In genomic region chrX:106155892-106156291, GRCm38 (mm10) we compare ENCODE assay signal across 20 mouse cellular contexts. TPM values are rescaled to one million over a fixed set of nuclear protein-coding genes. Genes with fewer than 3 reads are reported as not detected.
"Had no signal": no experiment of that assay in that cellular context is flagged by ENCODE, and none has a peak within 500 bp of the region (broad histone marks: within the 10 kb centered on the region; RNA-seq: fewer than 3 reads in every experiment).

No protein-coding gene starts in this region.

- H3K36me3 ChIP-seq: liver, embryonic 15.5 days; lung, embryonic 15.5 days; midbrain, embryonic 10.5 days; midbrain, embryonic 12.5 days; neural tube, embryonic 13.5 days; neural tube, embryonic 15.5 days; stomach, embryonic 15.5 days had no signal

- H3K27ac ChIP-seq: liver, embryonic 15.5 days; lung, embryonic 15.5 days; macrophage; midbrain, embryonic 10.5 days; midbrain, embryonic 12.5 days; neural tube, embryonic 13.5 days; neural tube, embryonic 15.5 days; stomach, embryonic 15.5 days; stomach, postnatal 0 days had no signal

- H3K9me3 ChIP-seq: liver, embryonic 15.5 days; lung, embryonic 15.5 days; midbrain, embryonic 10.5 days; midbrain, embryonic 12.5 days; neural tube, embryonic 13.5 days; neural tube, embryonic 15.5 days; stomach, embryonic 15.5 days had no signal

- H3K27me3 ChIP-seq: liver, embryonic 15.5 days; midbrain, embryonic 12.5 days; neural tube, embryonic 13.5 days; neural tube, embryonic 15.5 days; stomach, embryonic 15.5 days had no signal

- H3K9ac ChIP-seq: liver, embryonic 15.5 days; lung, embryonic 15.5 days; midbrain, embryonic 12.5 days; neural tube, embryonic 13.5 days; neural tube, embryonic 15.5 days; stomach, embryonic 15.5 days had no signal

- H3K4me1 ChIP-seq: lung, embryonic 15.5 days; midbrain, embryonic 10.5 days; midbrain, embryonic 12.5 days; neural tube, embryonic 13.5 days; neural tube, embryonic 15.5 days; stomach, embryonic 15.5 days had no signal

- DNase-seq: lung, adult 2 months; lung, postnatal 14 days; lung, postnatal 36 days; midbrain, embryonic 14.5 days; right cerebral cortex, postnatal 14 days; thymus, adult 2 months; thymus, postnatal 25 days; thymus, postnatal 4 days had no signal

- H3K4me2 ChIP-seq: liver, embryonic 15.5 days; lung, embryonic 15.5 days; midbrain, embryonic 12.5 days; neural tube, embryonic 13.5 days; neural tube, embryonic 15.5 days; stomach, embryonic 15.5 days had no signal

- H3K4me3 ChIP-seq: liver, embryonic 15.5 days; lung, embryonic 15.5 days; midbrain, embryonic 10.5 days; midbrain, embryonic 12.5 days; myocyte; neural tube, embryonic 13.5 days; neural tube, embryonic 15.5 days; stomach, embryonic 15.5 days had no signal

- ATAC-seq: lung, postnatal 0 days; midbrain, embryonic 16.5 days had no signal

RNA-seq across cellular contexts. Expression of gene Tlr13, which starts 12.9 kb away (rescaled TPM):
- polyA plus RNA-seq: myocyte had no signal
